Mouse (Mus musculus): ENCODE results near the gene Mtmr11.

Gene Mtmr11

DNA sequence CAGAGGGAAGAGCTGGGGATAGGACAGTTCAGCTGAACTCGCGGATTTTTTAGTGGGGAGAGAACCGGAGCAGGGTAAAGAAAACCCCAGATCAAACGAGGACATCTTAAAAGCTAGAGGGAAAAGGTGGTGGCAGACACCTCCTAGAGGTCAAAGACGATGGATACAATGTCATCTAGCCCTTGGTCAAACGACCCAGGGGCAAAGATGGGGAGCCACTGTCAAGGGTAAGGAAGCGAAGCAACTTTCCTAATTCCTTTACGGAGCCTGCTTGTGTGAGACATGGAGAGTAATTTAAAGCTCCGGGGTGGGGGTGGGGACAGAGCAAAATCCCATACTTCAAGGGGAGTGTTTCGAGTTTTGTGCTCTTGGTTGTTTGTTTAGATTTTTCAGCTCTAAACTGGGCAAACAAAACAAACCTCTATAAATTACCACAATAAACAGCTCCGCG lies 57.4 kb downstream of the Mtmr11 start:
- DNase-seq: no peak

GRCm38 (mm10) chr3:96219661-96220130 lies 57.9 kb downstream of the Mtmr11 start, which contains the start of the genes Bola1 and Hist2h2ab:
Bola1 (minus strand) TSS chr3:96219709.
Hist2h2ab (plus strand) TSS chr3:96219865.
- DNase-seq: peak; percentile 88

DNA sequence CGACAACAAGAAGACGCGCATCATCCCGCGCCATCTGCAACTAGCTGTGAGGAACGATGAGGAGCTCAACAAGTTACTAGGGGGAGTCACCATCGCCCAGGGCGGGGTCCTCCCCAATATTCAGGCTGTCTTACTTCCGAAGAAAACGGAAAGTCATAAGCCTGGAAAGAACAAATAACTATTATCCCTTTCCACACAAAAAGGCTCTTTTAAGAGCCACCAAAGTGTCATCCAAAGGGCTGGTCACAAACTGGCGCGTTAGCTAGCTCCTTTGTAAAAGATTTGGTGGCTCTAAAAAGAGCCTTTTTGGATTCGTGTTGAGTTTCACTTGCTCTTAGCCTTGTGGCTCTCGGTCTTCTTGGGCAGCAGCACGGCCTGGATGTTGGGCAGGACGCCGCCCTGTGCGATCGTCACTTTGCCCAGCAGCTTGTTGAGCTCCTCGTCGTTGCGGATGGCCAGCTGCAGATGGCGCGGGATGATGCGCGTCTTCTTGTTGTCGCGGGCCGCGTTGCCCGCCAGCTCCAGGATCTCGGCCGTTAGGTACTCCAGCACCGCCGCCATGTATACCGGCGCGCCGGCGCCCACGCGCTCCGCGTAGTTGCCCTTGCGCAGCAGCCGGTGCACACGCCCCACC lies 58.4 kb downstream of the Mtmr11 start:
- peak; percentile 57 for DNase-seq

GRCm38 (mm10) chr3:96220765-96221639 lies 59.2 kb downstream of the Mtmr11 start, which contains the start of the genes Hist2h2ac and Hist2h2be:
Hist2h2ac (minus strand) TSS chr3:96220880.
Hist2h2be (plus strand) TSS chr3:96221119.
- peak; percentile 94 for DNase-seq

Data from embryo, embryonic 11 days (tissue).